Mouse (Mus musculus): ENCODE data around the gene Gm10160. TPM values are rescaled to one million over a fixed set of nuclear protein-coding genes. Genes with fewer than 3 reads are reported as not detected.

Gene Gm10160
- polyA plus RNA-seq (2016; fragmentation: Nextera tagmentation; extraction: Ambion mirVana), result not detected in 2 replicates

GRCm38 (mm10) chr7:81855694-81856093 is at the start of gene Gm10160:
Gene Gm10160, minus strand, starts transcription at chr7:81855794.
- Histone ChIP-seq H3K27me3 (replicated peaks; ENCODE audit: low read depth, poor library complexity, severe bottlenecking) (peaks cover 49% of the 10 kb centered on the region), H3K9me3 (no peaks in the 10 kb centered on the region), H3K4me1 (peaks cover 29% of the 10 kb centered on the region), H3K27ac (replicated peaks) (no peak within 1 kb of the TSS), H3K36me3 (replicated peaks) (no peaks in the 10 kb centered on the region), H3K4me3 (no peak within 1 kb of the TSS)
- no peak for DNase-seq (ENCODE audit: low spot score)
- 75% methylated on average over 1 of the region's 1 CpGs for WGBS

- H3K27ac ChIP-seq (replicated peaks), result no peak overlapping the region
- WGBS, result 85% methylated on average over 2 of the region's 2 CpGs
- no peaks in the 10 kb centered on the region for H3K27me3 ChIP-seq (replicated peaks; ENCODE audit: low read depth, poor library complexity, severe bottlenecking)
- H3K4me1 ChIP-seq, result no peaks in the 10 kb centered on the region
- peaks cover 22% of the 10 kb centered on the region for H3K36me3 ChIP-seq (replicated peaks)
- no peak overlapping the region for H3K4me3 ChIP-seq
- DNase-seq (ENCODE audit: low spot score), result no peak
- no peaks in the 10 kb centered on the region for H3K9me3 ChIP-seq
Measured at GRCm38 (mm10) chr7:81904926-81905325, 49.3 kb upstream of the Gm10160 start.

DNA sequence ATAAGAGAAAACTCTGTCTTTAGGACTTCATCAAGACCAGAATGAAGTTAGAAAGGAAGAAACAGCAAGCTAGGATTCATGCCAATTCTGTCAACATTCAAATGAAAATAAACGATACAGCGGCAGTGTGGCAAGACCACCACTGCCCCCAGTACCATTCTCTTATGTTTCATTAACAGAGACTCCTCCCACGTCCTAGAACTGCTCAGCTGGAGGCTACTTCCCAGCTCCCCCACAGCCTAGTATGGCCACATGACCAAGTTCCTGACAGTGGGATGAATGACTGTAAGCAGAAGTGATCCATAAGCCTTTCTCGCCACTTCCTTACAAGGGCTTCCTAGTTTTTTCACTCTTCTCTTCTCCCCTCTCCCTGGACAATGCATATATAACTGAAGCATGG is 48.5 kb upstream of the Gm10160 start:
- H3K36me3 ChIP-seq (replicated peaks), result peaks cover 27% of the 10 kb centered on the region
- no peaks in the 10 kb centered on the region for H3K9me3 ChIP-seq
- H3K27ac ChIP-seq (replicated peaks), result no peak overlapping the region
- no peak for DNase-seq (ENCODE audit: low spot score)
- H3K4me1 ChIP-seq, result peaks cover 3% of the 10 kb centered on the region; the same call in 1 of the 2 replicates
- H3K4me3 ChIP-seq, result no peak overlapping the region
- WGBS, result 75% methylated on average over 4 of the region's 4 CpGs
- no peaks in the 10 kb centered on the region for H3K27me3 ChIP-seq (replicated peaks; ENCODE audit: low read depth, poor library complexity, severe bottlenecking)

GRCm38 (mm10) chr7:81899361-81899760 is 43.8 kb upstream of the Gm10160 start:
- peaks cover 3% of the 10 kb centered on the region; the same call in 1 of the 2 replicates for H3K4me1 ChIP-seq
- no peaks in the 10 kb centered on the region for H3K27me3 ChIP-seq (replicated peaks; ENCODE audit: low read depth, poor library complexity, severe bottlenecking)
- H3K27ac ChIP-seq (replicated peaks), result no peak overlapping the region
- no peaks in the 10 kb centered on the region for H3K9me3 ChIP-seq
- peaks cover 42% of the 10 kb centered on the region for H3K36me3 ChIP-seq (replicated peaks)
- 82% methylated on average over 11 of the region's 11 CpGs for WGBS
- no peak for DNase-seq (ENCODE audit: low spot score)
- no peak overlapping the region for H3K4me3 ChIP-seq

DNA sequence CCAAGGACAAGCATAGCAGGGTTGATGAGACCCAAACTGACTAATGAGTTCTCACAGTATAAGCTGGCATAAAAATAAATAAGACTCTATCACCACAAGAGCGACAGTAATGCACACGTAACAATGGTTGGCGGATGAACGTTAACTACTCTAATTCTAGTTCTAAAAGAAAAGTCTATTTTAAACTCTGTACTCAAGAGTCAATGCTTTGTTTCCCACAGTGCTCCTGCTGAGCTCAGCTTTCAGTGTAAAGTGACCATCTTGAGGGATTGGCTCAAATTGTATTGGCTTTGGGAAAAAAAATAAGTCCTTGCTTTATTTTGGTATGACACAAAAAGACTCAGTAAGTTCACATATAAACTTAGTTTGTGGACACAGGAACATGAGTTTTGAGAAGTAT is 29.5 kb upstream of the Gm10160 start:
- H3K36me3 ChIP-seq (replicated peaks), result peaks cover 43% of the 10 kb centered on the region
- WGBS, result 88% methylated on average over 4 of the region's 4 CpGs

DNA sequence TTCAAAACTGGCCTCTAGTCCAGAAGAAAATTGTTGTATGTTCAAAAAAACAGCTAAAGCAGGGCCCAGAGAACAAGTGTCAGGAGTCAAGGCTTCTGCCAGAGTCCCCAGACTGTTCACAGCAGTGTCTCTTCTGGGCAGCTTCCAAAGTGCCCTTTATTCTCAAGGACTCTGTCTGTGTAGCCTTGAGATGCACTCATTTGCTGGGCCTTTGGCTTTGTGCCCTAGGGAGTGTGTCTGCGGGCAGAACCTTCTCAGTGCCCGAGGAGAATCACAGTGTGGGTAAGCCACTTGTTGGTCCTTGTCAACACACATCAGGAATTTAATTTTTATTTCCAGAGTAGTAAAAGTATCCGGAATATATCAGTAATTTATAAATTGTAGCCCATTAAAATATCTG is 26.0 kb upstream of the Gm10160 start:
- no peak for DNase-seq (ENCODE audit: low spot score)
- Histone ChIP-seq H3K4me3 (no peak overlapping the region), H3K27ac (replicated peaks) (no peak overlapping the region), H3K9me3 (no peaks in the 10 kb centered on the region), H3K36me3 (replicated peaks) (peaks cover 30% of the 10 kb centered on the region), H3K27me3 (replicated peaks; ENCODE audit: low read depth, poor library complexity, severe bottlenecking) (no peaks in the 10 kb centered on the region), H3K4me1 (no peaks in the 10 kb centered on the region)
- WGBS, result 88% methylated on average over 3 of the region's 3 CpGs

More for the DNA sequence above, 29.5 kb upstream of the Gm10160 start:
- Histone ChIP-seq H3K9me3 (no peaks in the 10 kb centered on the region), H3K4me1 (no peaks in the 10 kb centered on the region), H3K4me3 (no peak overlapping the region), H3K27me3 (replicated peaks; ENCODE audit: low read depth, poor library complexity, severe bottlenecking) (no peaks in the 10 kb centered on the region), H3K27ac (replicated peaks) (no peak overlapping the region)
- DNase-seq (ENCODE audit: low spot score), result no peak

DNA sequence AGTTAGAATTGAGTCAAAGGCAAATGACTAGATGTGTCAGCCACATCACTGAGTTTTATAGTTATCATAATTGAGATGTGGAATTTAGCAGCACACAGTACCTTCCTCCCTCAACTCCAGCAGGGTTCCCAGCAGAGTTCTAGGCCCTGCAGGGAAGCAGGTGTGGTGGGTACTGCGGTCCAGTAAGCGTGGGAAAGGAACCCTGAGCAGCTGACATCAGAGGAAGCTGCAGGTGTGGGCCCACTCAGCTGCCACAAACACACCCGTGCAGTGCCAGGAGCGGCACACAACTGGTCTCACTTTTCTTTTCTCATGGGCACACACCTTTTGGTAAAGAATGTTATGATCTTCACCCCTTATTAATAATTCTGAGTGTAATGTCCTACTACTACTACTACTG is 25.2 kb upstream of the Gm10160 start:
- Histone ChIP-seq H3K9me3 (no peaks in the 10 kb centered on the region), H3K4me3 (no peak overlapping the region), H3K36me3 (replicated peaks) (peaks cover 23% of the 10 kb centered on the region), H3K27ac (replicated peaks) (no peak overlapping the region), H3K4me1 (no peaks in the 10 kb centered on the region), H3K27me3 (replicated peaks; ENCODE audit: low read depth, poor library complexity, severe bottlenecking) (no peaks in the 10 kb centered on the region)
- WGBS, result 90% methylated on average over 4 of the region's 4 CpGs
- DNase-seq (ENCODE audit: low spot score), result no peak

- H3K27ac ChIP-seq (replicated peaks), result no peak overlapping the region
- H3K4me3 ChIP-seq, result no peak overlapping the region
- no peaks in the 10 kb centered on the region for H3K4me1 ChIP-seq
- H3K27me3 ChIP-seq (replicated peaks; ENCODE audit: low read depth, poor library complexity, severe bottlenecking), result no peaks in the 10 kb centered on the region
- H3K36me3 ChIP-seq (replicated peaks), result peaks cover 19% of the 10 kb centered on the region; the same call in 1 of the 2 replicates
- 86% methylated on average over 5 of the region's 5 CpGs for WGBS
- no peaks in the 10 kb centered on the region for H3K9me3 ChIP-seq
- DNase-seq (ENCODE audit: low spot score), result no peak
Measured at GRCm38 (mm10) chr7:81880286-81880685, 24.7 kb upstream of the Gm10160 start.

DNA sequence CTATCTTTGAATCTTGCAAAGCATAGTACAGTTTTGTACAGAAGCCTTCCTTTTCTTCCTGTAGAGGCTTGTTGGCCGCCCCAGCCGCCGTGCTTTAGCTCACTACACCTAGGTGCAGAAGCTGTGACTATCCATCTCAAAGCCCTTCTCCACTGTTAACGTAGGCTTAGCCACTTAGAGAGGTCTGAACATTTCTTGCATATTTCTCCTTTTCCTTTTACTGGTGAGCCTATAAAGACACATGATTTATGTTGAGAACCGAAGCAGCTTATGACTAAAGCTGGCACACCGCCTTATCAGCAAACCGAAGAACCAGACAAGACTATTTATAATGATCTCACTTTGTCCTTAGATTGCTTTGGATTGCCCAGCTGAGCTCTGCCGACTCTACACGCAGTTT is 19.8 kb upstream of the Gm10160 start:
- Histone ChIP-seq H3K27ac (replicated peaks) (no peak overlapping the region), H3K4me3 (no peak overlapping the region), H3K4me1 (no peaks in the 10 kb centered on the region), H3K27me3 (replicated peaks; ENCODE audit: low read depth, poor library complexity, severe bottlenecking) (no peaks in the 10 kb centered on the region), H3K9me3 (no peaks in the 10 kb centered on the region), H3K36me3 (replicated peaks) (peaks cover 11% of the 10 kb centered on the region; the same call in 1 of the 2 replicates)
- WGBS, result 93% methylated on average over 9 of the region's 9 CpGs
- no peak for DNase-seq (ENCODE audit: low spot score)

GRCm38 (mm10) chr7:81874636-81875035 is 19.0 kb upstream of the Gm10160 start:
- WGBS, result 86% methylated on average over 6 of the region's 6 CpGs
- no peaks in the 10 kb centered on the region for H3K27me3 ChIP-seq (replicated peaks; ENCODE audit: low read depth, poor library complexity, severe bottlenecking)
- H3K4me3 ChIP-seq, result no peak overlapping the region
- H3K4me1 ChIP-seq, result peaks cover 6% of the 10 kb centered on the region
- H3K27ac ChIP-seq (replicated peaks), result no peak overlapping the region
- H3K9me3 ChIP-seq, result no peaks in the 10 kb centered on the region
- no peak for DNase-seq (ENCODE audit: low spot score)
- H3K36me3 ChIP-seq (replicated peaks), result peaks cover 11% of the 10 kb centered on the region; the same call in 1 of the 2 replicates

DNA sequence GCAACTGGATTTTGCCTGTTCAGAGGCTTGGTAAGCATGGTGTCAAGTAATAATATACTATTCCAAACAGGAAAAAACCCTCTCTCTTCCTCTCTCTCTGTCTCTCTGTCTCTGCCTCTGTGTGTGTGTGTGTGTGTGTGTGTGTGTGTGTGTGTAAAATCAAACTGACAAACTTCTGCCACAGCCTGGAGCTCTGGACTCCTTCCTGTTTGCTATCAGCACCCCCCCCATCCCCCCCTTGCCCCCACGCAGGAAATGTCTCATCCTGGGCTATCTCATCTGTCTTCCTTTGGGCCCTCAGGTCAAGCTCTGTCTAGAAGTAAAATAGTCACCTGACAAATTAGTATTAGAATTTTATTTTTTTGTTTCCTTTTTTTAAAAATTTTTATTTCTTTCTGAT is 18.2 kb upstream of the Gm10160 start:
- H3K4me3 ChIP-seq, result no peak overlapping the region
- peaks cover 10% of the 10 kb centered on the region; the same call in 1 of the 2 replicates for H3K36me3 ChIP-seq (replicated peaks)
- no peaks in the 10 kb centered on the region for H3K9me3 ChIP-seq
- peaks cover 7% of the 10 kb centered on the region for H3K4me1 ChIP-seq
- 46% methylated on average over 1 of the region's 1 CpGs for WGBS
- no peak for DNase-seq (ENCODE audit: low spot score)
- H3K27me3 ChIP-seq (replicated peaks; ENCODE audit: low read depth, poor library complexity, severe bottlenecking), result no peaks in the 10 kb centered on the region
- H3K27ac ChIP-seq (replicated peaks), result no peak overlapping the region

GRCm38 (mm10) chr7:81872493-81873013 is 17.0 kb upstream of the Gm10160 start:
- peaks cover 11% of the 10 kb centered on the region for H3K4me1 ChIP-seq
- WGBS, result 64% methylated on average over 13 of the region's 13 CpGs
- peak; percentile 34 for DNase-seq (ENCODE audit: low spot score)

GRCm38 (mm10) chr7:81868158-81868557 is 12.6 kb upstream of the Gm10160 start:
- no peaks in the 10 kb centered on the region for H3K27me3 ChIP-seq (replicated peaks; ENCODE audit: low read depth, poor library complexity, severe bottlenecking)
- DNase-seq (ENCODE audit: low spot score), result peak; percentile 83
- no peak overlapping the region for H3K4me3 ChIP-seq
- H3K4me1 ChIP-seq, result peaks cover 17% of the 10 kb centered on the region
- H3K27ac ChIP-seq (replicated peaks), result no peak overlapping the region
- no peaks in the 10 kb centered on the region; the same call in 1 of the 2 replicates for H3K36me3 ChIP-seq (replicated peaks)
- WGBS, result 31% methylated on average over 6 of the region's 6 CpGs
- H3K9me3 ChIP-seq, result no peaks in the 10 kb centered on the region

More at GRCm38 (mm10) chr7:81872493-81873013, 17.0 kb upstream of the Gm10160 start:
- H3K27me3 ChIP-seq (replicated peaks; ENCODE audit: low read depth, poor library complexity, severe bottlenecking), result no peaks in the 10 kb centered on the region
- H3K4me3 ChIP-seq, result no peak overlapping the region
- no peaks in the 10 kb centered on the region for H3K9me3 ChIP-seq
- no peak overlapping the region for H3K27ac ChIP-seq (replicated peaks)
- no peaks in the 10 kb centered on the region for H3K36me3 ChIP-seq (replicated peaks)

Data from embryonic facial prominence, embryonic 10.5 days (tissue).